Mouse (Mus musculus): ENCODE measurements around the gene Noto.

GRCm38 (mm10) chr6:85472542-85472941, 48.9 kb downstream of the Noto start:
- TF ChIP-seq POLR2A (IDR thresholded peaks at IDR 0.05; ENCODE audit: borderline replicate concordance, extremely low read depth, insufficient read depth, insufficient read length, poor library complexity, severe bottlenecking) = no peak
- TF ChIP-seq CTCF (IDR thresholded peaks at IDR 0.05; ENCODE audit: borderline replicate concordance, extremely low read depth, insufficient read depth, insufficient read length) = no peak
